Mouse (Mus musculus): Measurements from ENCODE around the gene Cox7a2l. TPM values are rescaled to one million over a fixed set of nuclear protein-coding genes. Genes with fewer than 3 reads are reported as not detected.
A peak's percentile ranks its signal among the peaks of the same experiment; 100 is the strongest.

Cox7a2l gene
- total RNA-seq, 4 experiments from 2014 or later, result 158 to 179 (median 173) TPM

- no peak for DNase-seq (ENCODE audit: low spot score in 2 of 2)
These were observed 9.7 kb upstream of the Cox7a2l start for GRCm38 (mm10) chr17:83526624-83527532.

- no peak for DNase-seq (ENCODE audit: low spot score in 2 of 2)
These were observed 9.0 kb upstream of the Cox7a2l start for GRCm38 (mm10) chr17:83526091-83526561.

- no peak for DNase-seq (ENCODE audit: low spot score in 2 of 2)
These were observed 8.5 kb upstream of the Cox7a2l start for GRCm38 (mm10) chr17:83525596-83525995.

- DNase-seq (ENCODE audit: low spot score in 2 of 2), result no peak
These were observed 7.6 kb upstream of the Cox7a2l start for GRCm38 (mm10) chr17:83524753-83525152.

GRCm38 (mm10) chr17:83522590-83523379 is 5.7 kb upstream of the Cox7a2l start:
- no peak for DNase-seq (ENCODE audit: low spot score in 2 of 2)

GRCm38 (mm10) chr17:83521881-83522280 is 4.8 kb upstream of the Cox7a2l start:
- DNase-seq (ENCODE audit: low spot score in 2 of 2), result no peak

GRCm38 (mm10) chr17:83514213-83514701 is 2.9 kb downstream of the Cox7a2l start:
- peak; percentile 80 to 87 for DNase-seq (ENCODE audit: low spot score in 2 of 2)

- DNase-seq (ENCODE audit: low spot score in 2 of 2), result peak in 1 of 2 experiments; percentile 8
These were observed 3.4 kb downstream of the Cox7a2l start for GRCm38 (mm10) chr17:83513655-83514212.

GRCm38 (mm10) chr17:83512130-83512529 is 5.0 kb downstream of the Cox7a2l start:
- no peak for DNase-seq (ENCODE audit: low spot score in 2 of 2)

GRCm38 (mm10) chr17:83503693-83504092 is 13.4 kb downstream of the Cox7a2l start:
- DNase-seq (ENCODE audit: low spot score in 2 of 2), result no peak

GRCm38 (mm10) chr17:83499692-83500091 is 17.4 kb downstream of the Cox7a2l start:
- DNase-seq (ENCODE audit: low spot score in 2 of 2), result no peak

GRCm38 (mm10) chr17:83498889-83499288 is 18.2 kb downstream of the Cox7a2l start:
- DNase-seq (ENCODE audit: low spot score in 2 of 2), result no peak

- DNase-seq (ENCODE audit: low spot score in 2 of 2), result no peak
These were observed 29.4 kb downstream of the Cox7a2l start for GRCm38 (mm10) chr17:83487762-83488161.

- DNase-seq (ENCODE audit: low spot score in 2 of 2), result no peak
These were observed 33.3 kb downstream of the Cox7a2l start for GRCm38 (mm10) chr17:83483784-83484183.

- DNase-seq (ENCODE audit: low spot score in 2 of 2), result no peak
These were observed 34.2 kb downstream of the Cox7a2l start for GRCm38 (mm10) chr17:83482817-83483536.

- DNase-seq (ENCODE audit: low spot score in 2 of 2), result no peak
These were observed 35.6 kb downstream of the Cox7a2l start for GRCm38 (mm10) chr17:83481551-83481950.

GRCm38 (mm10) chr17:83477089-83477488 is 40.0 kb downstream of the Cox7a2l start:
- DNase-seq (ENCODE audit: low spot score in 2 of 2), result no peak

GRCm38 (mm10) chr17:83469586-83469985 is 47.5 kb downstream of the Cox7a2l start:
- no peak for DNase-seq (ENCODE audit: low spot score in 2 of 2)

GRCm38 (mm10) chr17:83466697-83467251 is 50.4 kb downstream of the Cox7a2l start:
- no peak for DNase-seq (ENCODE audit: low spot score in 2 of 2)

GRCm38 (mm10) chr17:83465969-83466368 is 51.2 kb downstream of the Cox7a2l start:
- DNase-seq (ENCODE audit: low spot score in 2 of 2), result no peak

- DNase-seq (ENCODE audit: low spot score in 2 of 2), result no peak
These were observed 59.9 kb downstream of the Cox7a2l start for GRCm38 (mm10) chr17:83457271-83457670.

Data from gastrocnemius, adult 8-10 months (tissue).